Mouse (Mus musculus): Measurements from ENCODE around the gene Acap2. TPM values are rescaled to one million over a fixed set of nuclear protein-coding genes. Genes with fewer than 3 reads are reported as not detected.

The Acap2 gene
- total RNA-seq, 2 experiments from 2014 or later, result 16.9 to 17.7 TPM

DNA sequence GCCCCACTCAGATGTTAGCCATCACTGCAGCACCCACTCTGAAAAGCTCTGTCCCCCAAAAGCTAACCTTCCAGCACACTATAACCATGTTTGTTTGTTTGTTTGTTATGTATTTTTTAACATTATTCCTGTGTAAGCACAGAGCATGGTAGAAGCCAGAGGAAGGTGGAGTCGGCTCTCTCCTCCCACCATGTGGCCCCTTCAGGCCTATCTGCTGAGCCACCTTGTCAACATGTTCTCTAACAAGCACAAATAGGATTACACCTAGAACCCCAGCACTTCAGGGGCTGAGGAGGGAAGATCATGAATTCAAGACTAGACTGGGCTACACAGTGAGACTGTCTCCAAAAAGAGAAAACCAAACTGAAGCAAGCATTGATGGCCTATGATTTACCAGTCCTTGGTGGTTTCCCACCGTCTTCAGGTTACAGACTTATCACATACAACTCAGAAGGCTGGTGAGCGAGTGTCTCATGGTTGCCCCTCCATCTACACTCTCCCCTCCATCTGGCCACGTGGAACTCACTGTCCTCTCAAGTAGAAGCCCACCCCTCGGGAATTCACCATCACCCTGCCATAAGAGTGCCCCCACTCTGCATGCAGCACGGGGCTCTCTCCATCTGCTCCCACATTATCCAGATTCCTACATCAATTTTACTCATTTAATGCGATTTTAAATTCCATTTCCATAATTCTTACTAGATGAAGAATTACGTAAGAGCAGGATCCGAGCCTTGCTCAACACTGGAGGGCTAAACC lies 26.0 kb downstream of the Acap2 start:
- no peak for DNase-seq
- intact Hi-C loops (cut with DNase I; ENCODE audit: low total_unique reads), result no loop called here

DNA sequence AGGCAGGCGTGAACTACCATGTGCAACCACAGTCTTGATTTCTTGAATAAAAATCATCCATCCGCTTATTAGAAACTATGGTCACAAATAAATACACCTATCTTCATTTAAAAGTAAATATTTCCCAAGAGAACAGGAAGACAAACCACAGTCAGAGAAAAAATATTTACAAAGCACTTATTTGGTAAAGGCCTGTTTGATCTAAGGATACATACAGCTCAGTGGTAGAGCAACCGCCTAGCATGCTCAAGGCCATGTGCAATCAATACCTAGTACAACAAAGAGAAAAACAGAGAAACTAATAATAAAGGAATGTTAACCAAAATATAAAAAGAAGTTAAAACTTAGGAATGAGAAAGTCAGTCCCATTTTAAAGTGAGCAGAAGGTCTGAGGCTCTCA lies 28.8 kb downstream of the Acap2 start:
- intact Hi-C loops (cut with DNase I; ENCODE audit: low total_unique reads), result no loop called here
- DNase-seq, result no peak

DNA sequence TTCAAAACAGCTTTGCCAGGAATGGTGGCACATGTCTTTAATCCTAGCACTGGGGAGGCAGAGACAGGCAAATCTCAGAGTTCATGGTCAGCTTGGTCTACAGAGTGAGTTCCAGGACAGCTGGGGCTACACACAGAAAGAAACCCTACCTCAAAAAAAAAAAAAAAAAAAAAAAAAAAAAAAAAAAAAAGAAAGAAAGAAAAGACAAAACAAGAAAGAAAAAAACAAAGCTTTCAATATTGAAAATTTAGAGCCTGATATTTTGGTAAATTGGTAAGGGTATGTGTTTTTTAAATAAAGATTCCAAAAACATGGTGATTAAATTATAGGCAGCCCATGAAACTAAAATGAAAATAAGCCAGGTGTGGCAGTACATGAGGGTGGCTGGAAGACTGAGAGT lies 29.6 kb downstream of the Acap2 start:
- DNase-seq, result no peak
- intact Hi-C loops (cut with DNase I; ENCODE audit: low total_unique reads), result no loop called here

DNA sequence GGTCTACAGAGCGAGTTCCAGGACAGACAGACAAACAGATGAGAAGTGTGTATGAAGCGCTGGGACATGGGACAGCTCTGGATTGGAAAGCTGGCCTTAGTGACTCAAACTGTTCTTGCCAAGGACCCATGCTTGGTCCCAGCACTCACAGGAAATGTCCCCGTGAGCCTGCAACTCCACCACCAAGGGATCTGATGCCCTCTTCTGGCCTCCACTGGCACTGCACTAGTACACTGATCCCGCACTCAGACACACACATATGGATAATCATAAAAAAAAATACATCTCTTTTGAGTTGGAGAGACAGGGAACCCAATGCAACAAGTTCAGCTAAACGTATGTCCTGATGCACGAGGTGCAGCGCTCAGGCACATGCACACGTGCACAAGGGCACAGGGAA lies 30.7 kb downstream of the Acap2 start:
- DNase-seq, result no peak
- intact Hi-C loops (cut with DNase I; ENCODE audit: low total_unique reads), result no loop called here

DNA sequence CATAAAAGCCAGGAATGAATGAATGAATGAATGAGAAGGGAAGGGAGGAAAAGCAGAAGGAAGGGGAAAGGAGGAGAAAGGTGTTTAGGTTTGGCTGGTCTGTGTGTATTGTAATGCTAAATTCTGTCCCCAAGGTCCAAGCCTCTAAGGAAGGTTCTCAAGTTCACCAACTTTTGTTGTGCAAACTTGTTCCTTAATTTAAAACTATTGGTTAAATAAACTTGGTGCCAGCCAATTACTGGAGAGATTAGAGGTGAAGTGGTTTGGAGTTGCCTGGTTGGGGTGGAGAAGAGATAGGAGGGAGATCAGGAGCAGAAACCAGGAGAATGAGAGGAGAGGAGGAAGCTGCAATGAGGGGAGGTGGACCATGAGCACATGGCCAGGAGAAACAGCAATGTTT lies 31.4 kb downstream of the Acap2 start:
- intact Hi-C loops (cut with DNase I; ENCODE audit: low total_unique reads), result no loop called here
- no peak for DNase-seq

DNA sequence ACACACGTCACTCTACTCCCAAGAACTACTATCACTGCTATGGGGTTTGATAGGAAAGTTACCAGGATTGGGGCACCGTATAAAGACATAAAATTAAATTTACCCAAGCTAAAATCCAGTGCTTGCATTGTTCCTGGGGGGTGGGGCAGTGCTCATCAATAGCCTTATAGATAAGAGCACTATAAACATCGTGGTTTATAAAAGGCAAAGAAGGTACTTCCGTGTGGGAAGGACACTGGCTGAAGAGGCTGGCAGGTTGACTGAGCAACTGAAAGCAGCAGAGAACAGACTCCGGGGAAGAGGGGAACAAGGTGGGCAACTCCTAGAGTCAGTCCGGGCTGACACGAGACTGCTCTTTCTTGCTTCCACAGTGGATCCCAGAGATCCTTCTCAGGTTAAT lies 33.1 kb downstream of the Acap2 start:
- intact Hi-C loops (cut with DNase I; ENCODE audit: low total_unique reads), result no loop called here
- no peak for DNase-seq

DNA sequence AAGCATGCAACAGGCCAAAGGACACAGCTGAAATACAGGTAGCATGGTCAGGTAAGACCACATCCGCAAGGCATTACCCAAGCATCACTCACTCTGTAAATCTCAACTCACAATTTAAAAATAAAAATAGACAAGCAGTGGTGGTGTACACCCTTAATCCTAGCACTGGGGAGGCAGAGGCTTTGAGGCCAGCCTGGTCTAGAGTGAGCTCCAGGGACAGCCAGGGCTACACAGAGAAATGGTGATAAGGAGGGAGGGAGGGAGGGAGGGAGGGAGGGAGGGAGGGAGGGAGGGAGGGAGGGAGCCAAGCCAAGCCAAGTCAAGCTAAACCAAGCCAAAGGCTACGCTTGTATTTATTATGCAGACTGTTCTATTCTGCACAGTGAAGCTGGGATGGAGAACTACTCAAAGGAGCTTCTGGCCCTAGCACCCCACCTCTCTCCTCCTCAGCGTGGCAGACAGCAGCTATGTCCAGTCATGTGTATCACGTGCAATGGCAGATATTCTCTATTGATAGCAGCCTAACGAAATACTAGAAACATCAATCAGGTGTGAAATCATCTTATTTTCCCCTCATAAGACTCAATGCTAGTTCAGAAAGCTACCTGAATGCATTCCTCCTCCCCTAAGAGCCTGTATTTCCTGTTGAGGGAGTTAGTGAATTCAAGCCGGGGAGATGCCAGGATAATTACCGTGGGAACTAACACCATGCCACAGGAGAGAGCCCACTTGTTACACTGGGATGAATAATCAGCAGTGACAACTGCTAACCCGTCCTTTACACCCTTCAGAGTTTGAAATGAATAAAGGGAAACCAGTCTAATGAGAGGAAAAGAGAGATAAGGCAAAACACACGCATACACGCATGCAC lies 33.8 kb downstream of the Acap2 start:
- intact Hi-C loops (cut with DNase I; ENCODE audit: low total_unique reads), result no loop called here
- DNase-seq, result no peak

DNA sequence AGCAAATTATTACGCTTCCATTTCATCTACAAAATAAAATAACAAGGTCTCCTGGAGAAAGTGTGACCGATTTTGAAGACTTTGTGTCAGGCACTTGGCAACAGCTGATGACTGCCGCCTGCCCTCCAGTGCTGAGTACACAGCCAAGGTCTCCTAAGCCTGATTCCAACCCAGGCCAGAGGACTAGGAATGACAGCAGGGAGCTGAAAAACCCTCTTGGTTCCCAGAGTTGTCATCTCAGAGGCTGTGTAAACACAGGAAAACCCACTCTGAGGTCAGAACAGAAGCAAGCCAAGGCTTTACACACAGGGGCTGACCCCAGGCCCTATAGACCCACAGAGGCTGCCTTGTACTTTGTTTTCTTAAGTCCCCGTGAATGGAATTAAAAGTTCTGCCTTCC lies 35.1 kb downstream of the Acap2 start:
- intact Hi-C loops (cut with DNase I; ENCODE audit: low total_unique reads), result no loop called here
- no peak for DNase-seq

DNA sequence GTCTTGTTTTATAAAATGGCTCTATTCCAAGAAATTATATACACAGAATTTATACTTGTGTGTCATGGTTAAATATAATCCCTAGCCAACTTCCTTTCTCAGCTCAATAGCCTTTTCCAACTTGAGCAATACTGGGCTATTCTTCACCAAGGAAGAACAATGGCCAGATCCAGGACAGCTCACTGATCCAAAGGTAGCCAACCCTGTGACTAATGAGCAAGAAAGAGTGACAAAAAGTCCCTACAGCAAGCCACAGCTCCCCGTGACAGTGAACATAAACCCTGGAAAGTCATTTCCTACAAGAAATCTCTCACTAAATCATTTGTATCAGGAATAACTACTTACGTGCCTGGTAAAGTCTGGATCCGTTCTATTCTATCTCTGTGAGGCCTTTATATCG lies 35.6 kb downstream of the Acap2 start:
- intact Hi-C loops (cut with DNase I; ENCODE audit: low total_unique reads), result no loop called here

DNA sequence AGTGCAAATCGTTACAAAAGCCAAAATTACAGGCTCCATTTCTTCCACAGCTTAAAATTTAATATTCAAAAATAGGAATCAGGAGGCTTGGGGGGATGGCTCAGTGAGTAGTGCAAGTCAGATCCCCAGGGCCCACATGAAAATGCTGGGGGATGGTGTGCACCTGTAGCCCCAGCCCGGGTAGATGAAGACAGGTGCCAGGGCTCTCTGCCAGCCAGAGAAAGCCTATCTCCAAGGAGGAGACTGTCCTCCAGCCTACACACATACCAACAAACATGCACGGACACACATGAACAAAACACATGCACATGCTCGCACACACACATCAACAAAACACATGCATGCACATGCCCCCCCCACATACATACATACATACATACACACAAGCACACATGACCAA lies 36.9 kb downstream of the Acap2 start:
- no peak for DNase-seq
- intact Hi-C loops (cut with DNase I; ENCODE audit: low total_unique reads), result no loop called here

More for the DNA sequence above, 35.6 kb downstream of the Acap2 start:
- DNase-seq, result no peak

DNA sequence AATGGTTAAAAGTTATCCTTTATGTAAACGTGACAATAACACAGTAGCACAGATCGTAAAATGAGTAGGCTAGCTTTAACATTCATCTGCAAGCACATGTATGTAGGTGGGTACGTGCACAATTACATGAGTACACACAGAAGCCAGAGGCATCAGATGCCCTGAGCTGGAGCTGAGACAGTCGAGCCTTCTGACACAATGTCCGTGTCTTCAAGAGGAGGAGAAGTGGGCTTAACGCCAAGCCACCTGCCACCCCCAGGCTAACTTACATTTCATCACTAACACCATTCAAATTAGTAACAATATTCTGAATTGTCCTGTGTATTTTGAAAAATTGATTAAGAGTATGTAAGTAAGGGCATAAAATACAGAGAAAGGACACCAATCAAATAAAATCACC lies 40.6 kb downstream of the Acap2 start:
- intact Hi-C loops (cut with DNase I; ENCODE audit: low total_unique reads), result no loop called here

DNA sequence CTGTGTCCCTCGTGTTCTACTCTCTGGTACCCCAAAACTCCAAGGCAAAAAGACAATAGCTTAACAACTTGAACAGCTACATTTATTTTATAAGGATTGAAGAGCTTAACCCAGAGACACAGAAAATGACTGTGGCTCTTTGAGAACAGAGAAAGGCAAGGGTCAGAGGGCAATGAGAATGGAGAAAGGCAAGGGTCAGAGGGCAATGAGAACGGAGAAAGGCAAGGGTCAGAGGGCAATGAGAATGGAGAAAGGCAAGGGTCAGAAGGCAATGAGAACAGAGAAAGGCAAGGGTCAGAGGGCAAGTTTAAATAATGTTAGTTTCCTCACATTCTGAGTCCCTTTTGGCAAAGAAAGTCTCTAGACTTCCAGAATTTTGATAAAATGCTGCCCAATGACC lies 41.6 kb downstream of the Acap2 start:
- DNase-seq, result no peak
- intact Hi-C loops (cut with DNase I; ENCODE audit: low total_unique reads), result no loop called here

More for the DNA sequence above, 40.6 kb downstream of the Acap2 start:
- DNase-seq, result no peak

DNA sequence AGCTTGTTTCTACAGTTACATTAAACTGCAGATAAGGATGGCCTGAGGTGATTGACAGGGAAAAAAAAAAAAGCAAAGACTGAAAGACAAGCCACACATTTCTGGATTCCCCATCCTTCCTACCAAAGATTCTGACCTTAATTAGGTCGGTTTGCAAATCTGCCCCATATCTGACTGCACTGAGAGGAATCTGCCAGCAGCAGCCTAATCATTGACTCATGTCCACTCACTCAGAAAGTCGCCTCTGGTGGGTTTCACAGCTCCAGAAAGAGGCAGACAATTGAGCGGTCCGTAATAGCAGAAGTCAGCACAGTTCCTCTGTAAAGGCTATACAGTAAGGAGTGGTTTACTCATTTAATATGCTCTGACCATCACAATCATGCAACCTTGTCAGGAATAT lies 51.2 kb downstream of the Acap2 start:
- intact Hi-C loops (cut with DNase I; ENCODE audit: low total_unique reads), result no loop called here
- DNase-seq, result no peak

DNA sequence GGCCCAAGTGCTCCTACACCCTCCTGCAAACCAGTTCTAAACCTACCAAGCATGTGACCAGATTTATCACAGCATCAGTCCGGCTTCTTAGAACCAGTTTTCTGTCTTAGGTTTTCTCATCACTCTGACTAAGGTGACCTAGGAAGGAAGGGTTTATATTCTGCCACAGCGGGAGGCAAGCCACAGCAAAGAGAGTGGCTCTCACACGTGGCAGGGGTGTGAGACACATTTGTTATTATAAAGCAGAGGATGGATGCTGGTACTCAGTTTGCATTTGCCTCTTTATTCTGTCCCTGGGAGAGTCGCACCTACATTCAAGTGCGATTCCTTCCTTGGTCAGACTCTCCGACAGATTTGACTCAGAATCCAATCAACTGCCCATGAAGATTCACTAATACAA lies 52.2 kb downstream of the Acap2 start:
- no peak for DNase-seq
- intact Hi-C loops (cut with DNase I; ENCODE audit: low total_unique reads), result no loop called here

DNA sequence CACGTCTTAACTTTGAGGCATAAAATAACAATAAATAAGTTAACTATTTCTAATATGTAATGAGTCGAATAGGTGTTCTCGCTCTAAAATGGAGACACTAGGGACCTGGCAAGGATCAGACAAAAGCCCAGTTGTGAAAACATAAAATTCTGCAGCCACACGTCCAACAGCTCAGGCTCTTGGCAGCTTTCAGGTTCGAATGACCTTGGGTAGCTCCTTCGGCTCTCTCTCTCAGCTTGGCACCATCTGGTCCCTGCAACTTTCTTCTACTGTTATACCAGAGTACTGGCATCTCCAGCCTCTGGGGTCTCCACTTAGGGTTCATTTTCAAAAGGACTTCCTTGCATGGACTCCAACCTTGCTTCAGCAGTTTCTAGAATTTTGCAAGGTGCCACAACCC lies 53.3 kb downstream of the Acap2 start:
- no peak for DNase-seq
- intact Hi-C loops (cut with DNase I; ENCODE audit: low total_unique reads), result no loop called here

DNA sequence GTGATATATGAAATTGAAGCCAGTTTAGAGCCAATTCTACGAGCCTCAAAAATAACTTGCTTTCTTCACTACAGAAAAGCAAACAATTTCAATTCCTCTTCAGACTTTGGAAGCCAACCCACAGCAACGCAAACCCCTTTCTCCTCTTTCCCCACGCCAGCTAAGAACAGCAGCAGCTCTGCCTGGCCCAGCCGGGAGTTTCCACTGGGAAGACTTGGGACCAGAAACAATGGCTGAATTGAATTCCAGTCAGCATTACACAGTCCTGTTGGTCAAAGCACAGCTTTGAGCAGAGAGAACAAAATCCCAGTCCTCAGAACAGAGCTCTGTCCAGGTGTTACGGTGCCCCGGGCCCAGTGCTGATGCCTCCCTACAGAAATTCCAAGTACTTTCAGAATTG lies 59.1 kb downstream of the Acap2 start:
- DNase-seq, result no peak
- intact Hi-C loops (cut with DNase I; ENCODE audit: low total_unique reads), result no loop called here

DNA sequence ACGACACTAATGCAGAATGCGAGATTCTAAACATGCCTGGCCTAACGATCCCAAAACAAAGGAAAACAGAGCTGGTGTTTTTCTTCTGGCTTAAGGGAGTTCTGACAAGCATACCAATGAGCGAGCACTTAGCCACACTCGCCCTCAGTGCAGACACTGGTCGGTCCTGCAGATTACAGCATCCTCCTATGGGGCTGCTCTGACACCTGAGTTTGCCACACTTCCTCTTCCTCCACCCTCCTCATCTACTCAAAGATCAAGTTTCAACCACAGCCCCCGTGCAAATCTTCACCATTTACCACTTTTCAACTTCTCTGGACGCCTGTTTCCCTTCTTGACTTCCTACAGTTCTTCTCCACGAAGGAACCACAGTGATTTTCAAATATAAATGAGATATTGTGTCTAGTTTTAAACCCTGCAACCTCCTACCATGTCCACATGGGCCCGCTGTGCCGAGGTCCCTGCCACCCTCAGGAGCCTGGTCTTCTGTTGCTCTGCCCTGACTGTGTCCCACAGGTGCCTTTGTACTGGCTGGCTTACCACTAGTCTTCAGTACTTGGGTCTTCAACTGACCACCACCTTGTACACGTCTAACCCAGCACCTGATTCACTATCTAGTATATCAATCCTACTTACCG lies 64.3 kb downstream of the Acap2 start:
- intact Hi-C loops (cut with DNase I; ENCODE audit: low total_unique reads), result no loop called here

DNA sequence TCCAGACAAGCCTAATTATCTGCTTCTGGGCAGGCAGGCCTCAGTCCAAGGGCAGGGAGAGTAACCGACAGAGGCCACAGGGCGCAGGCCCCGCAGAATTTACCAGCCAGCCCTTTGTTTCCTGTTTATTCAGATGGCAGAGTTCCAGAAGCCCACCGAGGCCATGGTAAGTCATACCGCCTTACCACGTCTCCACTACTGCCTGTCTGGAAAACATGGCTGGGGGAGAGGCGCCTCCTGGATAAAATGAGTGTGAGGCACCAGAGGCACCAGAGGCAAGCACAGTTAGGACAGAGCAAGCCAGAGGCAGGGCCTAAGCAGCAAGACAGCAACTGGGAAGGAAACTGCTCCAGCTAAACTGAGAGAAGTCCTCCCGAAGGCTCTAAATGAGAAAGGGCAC lies 65.5 kb downstream of the Acap2 start:
- intact Hi-C loops (cut with DNase I; ENCODE audit: low total_unique reads), result no loop called here
- no peak for DNase-seq

More for the DNA sequence above, 64.3 kb downstream of the Acap2 start:
- DNase-seq, result no peak

DNA sequence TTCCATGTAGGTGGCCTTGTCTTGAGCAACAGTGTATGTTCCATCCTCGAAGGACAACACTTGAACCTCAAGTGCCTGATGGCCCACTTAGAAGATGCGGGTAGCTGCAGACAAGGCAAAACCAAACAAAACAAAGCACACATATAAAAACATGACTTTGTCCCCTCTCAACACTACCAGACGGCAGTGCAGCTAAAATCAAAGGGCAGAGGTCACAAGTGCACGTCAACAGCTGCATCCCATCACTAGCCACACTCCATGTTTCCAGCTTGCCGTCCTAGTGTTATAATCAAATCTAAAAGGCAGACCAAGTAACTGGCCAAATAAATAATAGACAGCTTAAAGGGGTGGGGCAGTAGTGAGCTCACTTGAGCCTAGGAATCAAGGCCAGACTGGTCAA lies 69.5 kb downstream of the Acap2 start:
- intact Hi-C loops (cut with DNase I; ENCODE audit: low total_unique reads), result no loop called here
- no peak for DNase-seq

DNA sequence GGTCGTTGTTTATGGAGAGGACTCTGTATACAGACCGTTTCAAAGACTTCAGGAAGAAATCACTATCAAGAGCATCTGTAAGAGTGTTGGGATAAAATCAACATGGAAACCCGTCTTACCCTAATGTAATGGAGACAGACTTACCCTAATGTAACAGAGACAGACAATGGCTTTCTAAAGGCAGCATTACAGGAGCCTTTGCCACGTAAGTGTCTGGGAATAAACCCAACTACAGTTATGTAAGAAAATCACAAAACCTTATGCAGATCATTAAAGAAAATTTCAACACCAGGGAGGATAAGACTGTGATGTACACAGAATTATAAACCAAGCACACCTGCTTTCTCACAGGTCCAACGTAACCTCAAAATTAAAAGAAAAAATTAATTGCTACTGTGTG lies 72.9 kb downstream of the Acap2 start:
- intact Hi-C loops (cut with DNase I; ENCODE audit: low total_unique reads), result no loop called here
- DNase-seq, result no peak

DNA sequence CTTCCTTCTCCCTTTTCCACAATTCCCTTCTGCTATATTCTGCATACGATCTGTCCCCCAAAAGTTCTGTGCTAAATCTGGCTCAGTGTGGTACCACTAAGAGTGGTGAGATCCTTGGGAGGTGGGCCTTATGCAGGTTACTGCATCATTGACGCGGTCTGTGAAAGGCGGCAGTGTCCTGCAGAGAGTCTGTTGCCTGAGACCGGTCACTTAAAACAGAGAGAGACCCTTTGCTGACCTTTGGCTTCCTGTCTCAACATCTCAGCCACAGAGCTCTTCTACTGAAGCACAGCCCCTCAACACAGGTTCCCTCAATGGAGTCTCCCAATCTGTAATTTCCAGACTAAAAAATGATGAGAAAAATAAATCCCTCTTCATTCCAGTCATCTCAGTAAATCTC lies 76.1 kb downstream of the Acap2 start:
- no peak for DNase-seq
- intact Hi-C loops (cut with DNase I; ENCODE audit: low total_unique reads), result no loop called here

Data from gastrocnemius, postnatal 14 days (tissue).